Mouse (Mus musculus): ENCODE measurements around the gene Elavl3.

Elavl3 gene

DNA sequence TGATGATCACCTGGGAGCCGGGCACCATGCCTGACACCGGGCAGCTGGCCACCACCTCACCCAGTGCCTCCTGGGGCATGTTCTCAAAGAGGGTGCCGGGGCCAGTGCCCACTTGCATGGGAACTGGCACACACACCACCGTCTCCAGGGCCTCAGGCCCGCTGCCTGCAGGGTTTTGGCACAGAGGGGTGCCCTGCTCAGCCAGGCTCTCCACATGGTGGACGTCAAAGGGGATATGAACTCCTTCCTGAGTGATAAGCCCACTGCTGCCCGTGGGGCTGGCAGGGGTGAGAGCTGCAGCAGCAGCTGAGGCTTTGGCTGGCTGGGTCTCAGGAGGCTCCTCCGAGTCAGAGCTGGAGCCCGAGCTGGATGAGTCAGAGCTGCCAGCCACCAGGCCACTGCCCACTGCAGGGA lies 6.2 kb upstream of the Elavl3 start:
- no peak for DNase-seq (ENCODE audit: low read depth in 1 of 2, low spot score in 2 of 2)

DNA sequence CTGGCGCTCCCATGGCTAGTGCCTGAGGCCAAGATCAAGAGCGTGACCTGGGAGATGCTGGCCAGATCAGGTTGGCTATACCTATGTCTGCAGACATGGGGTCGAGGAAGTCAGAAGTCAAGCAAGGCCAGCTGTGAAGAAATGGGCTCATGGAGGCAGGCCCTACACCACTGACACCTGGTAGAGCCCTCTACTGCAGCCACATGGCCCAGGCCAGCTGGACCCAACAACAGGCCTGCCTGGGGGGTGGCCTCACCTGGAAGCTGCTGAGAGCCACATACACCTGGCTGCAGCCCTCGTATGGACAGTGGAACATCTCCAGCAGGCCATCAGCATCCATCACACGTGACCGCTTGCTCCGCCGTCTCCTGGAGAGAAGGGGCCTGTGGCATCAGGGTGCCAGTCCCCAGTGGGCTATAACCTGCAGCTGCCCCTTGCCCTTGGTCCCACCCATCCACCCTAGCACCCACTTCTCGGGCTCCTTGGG lies 5.3 kb upstream of the Elavl3 start:
- DNase-seq (ENCODE audit: low read depth in 1 of 2, low spot score in 2 of 2): no peak

DNA sequence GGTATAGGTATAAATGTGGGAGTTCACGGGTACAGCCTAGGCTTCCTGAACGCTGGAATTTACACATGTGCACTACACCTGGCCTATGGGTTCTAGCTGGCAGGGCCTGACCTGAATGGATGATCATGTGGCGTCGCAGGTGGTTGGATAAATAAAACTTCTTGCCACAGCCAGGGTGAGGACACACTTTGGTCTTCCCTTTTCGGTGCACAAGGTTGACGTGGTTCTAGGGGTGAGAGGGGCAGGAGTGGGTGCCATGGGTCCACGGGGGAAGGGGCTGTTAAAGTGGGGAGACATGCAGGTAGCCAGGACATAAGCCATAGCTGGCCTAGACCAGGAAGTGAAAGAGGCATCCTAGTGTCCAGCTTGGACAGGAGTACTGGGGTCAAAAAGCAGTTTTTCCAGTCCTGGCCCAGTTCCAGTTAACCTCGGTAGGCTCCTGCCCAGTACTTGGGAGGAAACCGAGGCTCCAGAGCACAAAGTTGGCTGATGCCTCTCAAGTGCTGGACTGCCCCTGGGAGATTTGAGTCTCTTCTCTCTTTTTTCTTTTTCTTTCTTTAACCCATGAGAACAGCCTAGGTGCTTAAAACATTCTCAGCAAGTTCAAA lies 4.6 kb upstream of the Elavl3 start:
- no peak for DNase-seq (ENCODE audit: low read depth in 1 of 2, low spot score in 2 of 2)

DNA sequence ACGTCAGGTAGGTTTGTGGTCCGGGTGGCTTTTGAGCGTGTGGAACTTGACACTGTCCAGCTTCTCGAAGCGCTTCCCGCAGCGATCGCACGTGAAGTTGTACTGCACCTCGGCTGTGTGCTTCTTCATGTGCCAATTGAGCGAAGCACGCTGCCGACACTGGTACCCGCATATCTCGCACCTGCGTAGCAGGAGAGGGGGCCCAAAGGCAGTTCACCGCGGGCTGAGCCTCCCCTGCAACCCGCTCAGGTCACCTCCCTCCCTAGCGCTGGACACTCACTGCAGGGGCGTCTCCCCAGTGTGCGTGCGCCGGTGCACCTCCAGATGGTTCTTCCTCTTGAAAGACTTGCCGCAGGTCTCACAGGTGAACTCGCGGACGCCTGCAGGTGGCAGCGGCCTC lies 3.9 kb upstream of the Elavl3 start:
- DNase-seq (ENCODE audit: low read depth in 1 of 2, low spot score in 2 of 2): no peak

DNA sequence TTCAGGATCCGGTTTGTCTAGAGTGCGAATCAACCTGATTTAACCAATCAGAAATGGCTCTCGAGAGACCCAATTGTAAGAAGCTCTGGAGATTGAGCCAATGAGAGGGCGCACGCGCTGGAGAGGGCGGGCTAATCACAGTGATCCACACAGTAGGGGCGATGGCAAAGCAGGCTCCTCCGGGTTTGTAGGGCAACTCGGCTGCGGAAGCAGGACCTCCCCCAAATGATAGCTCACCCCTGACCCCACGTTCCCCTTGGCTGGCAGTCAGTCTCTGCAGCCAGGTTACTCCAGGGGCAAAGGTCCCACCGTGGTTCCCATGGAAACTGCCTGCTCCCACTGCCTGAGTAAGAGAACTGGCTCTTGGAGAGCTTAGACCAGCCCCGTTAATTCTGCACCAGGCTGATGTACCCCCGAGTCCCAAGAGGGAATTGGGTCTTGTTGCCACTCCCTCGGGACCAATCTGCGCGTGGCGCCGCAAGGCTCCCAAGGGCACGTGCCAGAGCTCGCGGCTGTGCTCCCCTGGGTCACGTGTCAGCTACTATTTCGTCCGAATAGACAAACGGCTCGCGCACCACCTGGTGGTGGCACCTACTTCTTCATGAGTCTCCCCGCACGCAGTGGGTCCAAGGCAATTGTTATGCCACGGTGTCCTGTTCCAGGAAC lies 2.7 kb upstream of the Elavl3 start:
- peak in 1 of 2 experiments; percentile 18 for DNase-seq (ENCODE audit: low read depth in 1 of 2, low spot score in 2 of 2)

DNA sequence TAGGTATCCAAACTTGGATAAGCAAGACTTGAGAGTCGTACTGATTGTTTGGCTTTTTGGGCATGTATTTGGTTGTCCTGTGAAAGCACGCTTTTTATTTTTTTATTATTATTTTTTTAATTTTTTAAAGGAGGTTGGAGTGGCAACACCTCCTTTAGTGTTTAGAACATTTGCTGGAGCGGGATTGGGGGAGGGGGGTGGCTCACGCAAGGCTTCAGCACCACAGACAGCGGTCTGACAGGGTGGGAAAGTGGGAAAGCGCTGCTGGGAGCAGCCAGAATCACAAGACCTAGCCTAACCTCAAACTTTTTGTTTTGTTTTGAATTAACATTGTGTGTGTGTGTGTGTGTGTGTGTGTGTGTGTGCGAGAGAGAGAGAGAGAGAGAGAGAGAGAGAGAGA lies 1.8 kb upstream of the Elavl3 start:
- DNase-seq (ENCODE audit: low read depth in 1 of 2, low spot score in 2 of 2): no peak

DNA sequence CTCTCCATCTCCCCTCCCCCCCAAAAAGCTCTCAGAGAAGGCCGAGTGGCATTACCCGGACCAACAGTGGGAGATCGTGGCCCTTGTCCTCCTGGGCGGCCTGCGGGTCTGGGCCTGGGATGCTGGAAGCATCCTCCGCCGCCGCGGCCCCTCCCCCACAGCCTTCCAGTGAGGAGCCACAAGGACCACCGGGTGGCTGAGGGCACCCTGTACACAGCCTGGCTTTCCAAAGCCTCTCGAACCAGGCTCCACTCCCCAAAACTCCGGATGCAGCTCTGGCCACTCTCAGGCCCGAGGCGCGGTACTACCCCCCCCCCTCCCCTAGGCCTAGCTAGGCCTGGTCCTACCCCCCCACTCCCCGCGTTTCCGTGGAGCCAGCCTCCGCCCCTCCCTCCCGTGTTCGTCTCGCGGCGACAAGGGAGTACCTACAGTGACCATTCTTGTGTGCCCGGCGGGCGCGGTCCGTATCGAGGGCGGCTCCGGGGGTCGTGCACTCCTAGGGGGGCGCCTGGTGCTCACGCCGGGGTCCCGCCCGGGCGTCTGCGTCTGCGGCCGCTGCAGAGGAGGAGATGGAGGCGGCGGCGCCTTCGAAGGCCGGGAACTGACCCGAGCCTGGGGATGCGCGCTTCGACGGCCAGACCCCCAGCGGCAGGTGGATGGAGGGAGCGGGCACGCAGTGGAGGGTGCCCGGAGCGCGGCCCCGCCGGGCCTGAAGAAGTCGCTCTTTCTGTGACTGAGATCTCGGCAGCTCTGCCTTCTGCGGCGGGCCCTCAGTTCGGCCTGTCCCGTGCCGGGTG lies 464 bp downstream of the Elavl3 start:
- DNase-seq (ENCODE audit: low read depth in 1 of 2, low spot score in 2 of 2): no peak

DNA sequence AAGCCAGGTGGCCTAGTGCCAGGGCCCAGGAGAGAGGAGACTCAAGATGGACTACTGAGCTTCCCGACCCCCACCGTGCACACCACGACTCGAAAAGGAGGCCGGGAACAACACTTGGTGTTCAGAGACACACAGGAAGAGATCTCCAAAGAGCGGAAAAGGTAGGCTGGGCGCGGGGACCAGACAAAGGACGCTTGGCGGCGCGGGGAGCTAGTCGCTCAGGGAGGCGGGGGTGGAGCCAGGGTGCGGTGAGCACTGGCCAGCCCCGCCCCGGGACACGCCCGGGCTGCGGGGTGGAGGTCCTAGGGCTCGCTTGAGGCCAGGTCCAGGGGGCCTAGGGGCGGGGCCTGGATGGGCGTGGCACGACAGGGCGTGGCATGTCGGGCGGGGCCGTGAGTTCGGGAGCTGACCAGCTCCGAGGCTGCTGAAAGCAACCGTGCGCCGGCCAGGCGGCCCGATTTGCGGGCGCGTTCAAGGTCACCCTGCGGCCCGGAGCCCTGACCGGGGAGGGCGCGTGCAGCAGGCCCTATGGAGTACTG lies 1.4 kb downstream of the Elavl3 start:
- DNase-seq (ENCODE audit: low read depth in 1 of 2, low spot score in 2 of 2): no peak

DNA sequence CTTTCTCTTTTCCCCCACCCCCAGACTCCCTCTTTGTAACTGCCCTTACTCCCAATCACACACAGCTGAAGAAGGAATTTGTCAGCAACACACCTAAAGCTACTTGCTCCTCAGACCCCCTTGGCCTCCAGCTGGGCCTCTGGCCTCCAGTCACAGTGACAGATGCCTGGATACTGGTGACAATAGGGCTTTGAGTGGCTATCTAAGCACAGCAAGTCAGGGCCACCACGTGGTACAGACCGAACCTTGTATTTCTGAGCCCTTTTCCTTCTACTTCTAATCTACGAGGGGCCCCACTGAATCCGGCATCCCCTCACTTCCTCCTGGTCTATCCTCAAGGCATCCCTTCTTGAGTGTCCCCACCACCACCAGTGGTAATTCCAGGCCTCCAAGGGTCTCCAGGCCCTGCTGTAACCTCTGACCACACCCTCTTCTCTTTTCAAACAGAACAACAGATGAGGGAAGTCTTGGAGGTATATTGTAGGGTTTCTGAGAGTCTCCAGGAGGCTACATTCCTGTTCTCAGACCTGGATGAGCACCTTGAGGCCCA lies 2.0 kb downstream of the Elavl3 start:
- no peak for DNase-seq (ENCODE audit: low read depth in 1 of 2, low spot score in 2 of 2)

DNA sequence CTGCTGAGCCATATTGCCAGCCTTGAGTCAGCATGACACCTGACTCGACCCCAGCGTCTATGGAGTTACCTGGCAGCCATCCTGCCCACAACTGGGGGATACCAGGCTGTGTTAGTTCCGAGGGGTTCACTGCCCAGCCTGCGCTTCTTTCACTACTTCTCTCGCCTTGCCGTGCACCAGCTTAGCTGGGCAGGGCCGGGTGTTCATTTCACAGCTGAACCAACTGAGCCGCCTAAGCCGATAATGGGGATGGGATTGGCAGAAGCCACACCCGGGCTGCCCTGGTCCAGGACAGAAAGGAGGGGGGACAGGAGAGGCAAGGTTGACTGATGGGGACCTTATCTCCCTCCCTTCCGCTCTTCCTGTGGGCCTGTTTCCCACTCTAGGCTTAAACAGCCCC lies 2.5 kb downstream of the Elavl3 start:
- DNase-seq (ENCODE audit: low read depth in 1 of 2, low spot score in 2 of 2): no peak

DNA sequence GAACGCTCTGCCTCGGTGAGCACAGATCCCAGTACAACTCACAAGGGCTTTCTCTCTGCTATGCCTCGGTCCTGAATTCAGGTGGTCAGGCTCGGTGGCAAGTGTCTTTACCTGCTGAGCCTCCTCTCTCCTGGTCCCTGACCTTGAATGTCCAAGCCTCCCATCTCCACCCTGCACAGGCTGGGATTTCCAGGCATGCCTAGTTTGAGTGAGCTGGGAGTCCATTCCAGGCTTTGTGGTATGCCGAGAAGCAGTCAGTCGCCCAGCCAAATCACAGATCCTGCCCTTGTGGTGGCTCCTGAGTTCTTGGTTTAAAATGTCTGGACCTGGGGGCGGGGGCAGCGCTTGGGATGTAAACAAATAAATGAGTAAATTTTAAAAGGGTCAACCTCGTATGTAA lies 4.5 kb downstream of the Elavl3 start:
- no peak for DNase-seq (ENCODE audit: low read depth in 1 of 2, low spot score in 2 of 2)

DNA sequence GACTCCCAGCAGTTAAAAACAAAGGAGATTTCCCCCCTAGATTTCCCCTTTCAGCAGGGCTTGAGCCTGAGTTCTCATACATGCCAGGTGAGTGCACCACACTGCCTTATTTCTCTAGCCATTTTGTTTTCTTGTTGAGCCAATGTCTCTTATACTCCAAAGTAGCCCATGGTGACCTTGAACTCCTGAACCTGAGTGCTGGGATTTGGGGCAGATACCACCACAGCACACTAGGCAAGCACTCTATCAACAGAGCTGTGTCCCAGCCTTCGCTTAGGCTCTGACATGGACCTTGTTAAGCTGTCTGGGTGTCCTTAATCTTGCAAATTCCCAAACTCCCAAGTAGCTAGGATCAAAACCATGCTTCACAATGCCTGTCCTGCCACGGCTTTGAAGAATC lies 10.0 kb downstream of the Elavl3 start:
- no peak for DNase-seq (ENCODE audit: low read depth in 1 of 2, low spot score in 2 of 2)

DNA sequence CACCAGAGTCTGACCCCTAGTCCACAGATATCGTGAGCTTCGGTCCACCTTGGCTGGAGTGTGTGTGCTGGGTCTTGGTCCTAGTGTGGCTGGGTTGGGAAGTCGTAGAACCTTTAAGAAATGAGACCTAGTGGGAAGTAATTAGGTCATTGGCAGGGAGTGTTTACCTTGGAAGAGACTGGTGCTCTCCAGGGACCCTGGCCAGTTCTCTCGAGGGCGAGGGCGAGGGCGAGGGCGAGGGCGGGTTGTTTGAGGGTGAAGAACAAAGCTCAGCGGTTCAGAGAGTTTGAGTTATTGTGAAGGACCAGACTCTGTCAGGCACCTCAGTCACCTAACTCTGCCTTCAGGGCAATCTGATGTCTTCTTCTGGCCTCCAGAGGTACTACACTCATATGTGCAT lies 14.0 kb downstream of the Elavl3 start:
- no peak for DNase-seq (ENCODE audit: low read depth in 1 of 2, low spot score in 2 of 2)

DNA sequence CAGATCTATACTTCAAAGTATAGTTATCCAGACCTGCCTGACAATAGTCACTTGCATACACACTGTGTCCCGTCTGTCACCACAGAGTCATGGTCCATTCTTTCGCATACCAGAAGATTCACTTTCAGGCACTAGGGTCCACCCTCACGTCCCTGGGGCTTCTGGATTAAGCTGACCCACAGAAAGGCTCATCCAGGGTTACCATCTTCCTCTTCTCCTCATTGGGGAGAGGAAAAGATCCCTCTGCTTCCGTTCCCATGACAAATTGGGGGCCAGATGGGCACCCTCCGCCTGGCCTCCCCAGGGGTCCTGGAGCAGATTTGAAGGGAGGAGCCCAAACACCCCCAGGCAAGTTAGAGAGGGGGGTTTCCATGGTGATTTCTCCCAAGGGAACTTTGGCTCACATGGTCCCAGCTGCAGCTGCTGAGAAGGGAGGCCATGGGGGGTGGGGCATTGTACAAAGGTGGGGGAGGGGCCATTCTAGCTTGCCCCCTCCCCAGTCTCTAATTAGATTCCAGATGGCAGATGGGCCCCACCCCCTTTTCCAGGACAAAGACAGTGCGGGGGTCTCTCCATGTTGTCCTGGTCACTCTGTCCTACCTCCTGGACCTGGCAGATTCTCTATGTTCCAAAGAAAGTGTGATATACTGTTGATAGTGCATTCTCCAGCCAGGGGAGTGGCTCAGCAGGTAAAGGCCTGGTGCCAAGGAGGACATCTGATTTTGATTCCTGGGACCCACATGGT lies 16.4 kb downstream of the Elavl3 start:
- DNase-seq (ENCODE audit: low read depth in 1 of 2, low spot score in 2 of 2): no peak

DNA sequence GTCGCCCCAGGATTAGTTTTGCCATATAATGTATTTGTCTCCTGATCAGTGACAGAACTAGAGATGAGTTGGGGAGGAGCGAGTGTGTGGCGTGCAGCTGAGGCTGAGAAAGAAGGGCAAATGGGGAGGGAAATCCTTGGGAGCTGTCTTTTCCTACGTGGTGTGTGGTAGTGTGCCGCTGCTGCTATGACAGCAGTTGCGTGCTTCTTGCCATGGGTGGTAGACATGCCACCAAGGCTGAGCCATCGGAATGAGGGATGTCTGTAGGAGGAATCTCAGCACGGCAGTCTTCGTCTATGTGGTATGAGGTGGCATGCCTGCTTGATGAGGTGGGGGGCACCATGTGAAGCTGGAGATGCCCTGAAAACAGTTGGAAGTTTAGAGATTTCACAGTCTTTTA lies 21.4 kb downstream of the Elavl3 start:
- DNase-seq (ENCODE audit: low read depth in 1 of 2, low spot score in 2 of 2): no peak

DNA sequence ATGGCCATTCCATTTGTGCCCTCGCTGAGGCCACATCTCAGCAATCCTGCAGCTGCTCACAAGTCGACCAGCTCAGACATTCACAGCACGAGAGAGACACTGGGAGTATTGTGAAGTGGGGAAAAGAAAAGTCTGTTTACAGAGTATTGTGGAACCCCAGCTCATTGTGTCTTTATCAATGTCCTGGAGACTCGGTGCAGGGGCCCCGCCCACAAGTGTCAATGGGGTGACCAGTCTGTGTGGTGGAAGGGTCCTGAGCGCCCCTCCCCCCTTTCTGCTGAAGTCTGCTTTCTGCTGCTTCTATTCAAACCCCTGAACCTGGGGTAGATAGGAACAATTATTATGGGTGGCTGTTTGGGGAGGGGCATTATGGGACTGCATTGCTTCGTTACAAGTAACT lies 23.4 kb downstream of the Elavl3 start:
- DNase-seq (ENCODE audit: low read depth in 1 of 2, low spot score in 2 of 2): no peak

DNA sequence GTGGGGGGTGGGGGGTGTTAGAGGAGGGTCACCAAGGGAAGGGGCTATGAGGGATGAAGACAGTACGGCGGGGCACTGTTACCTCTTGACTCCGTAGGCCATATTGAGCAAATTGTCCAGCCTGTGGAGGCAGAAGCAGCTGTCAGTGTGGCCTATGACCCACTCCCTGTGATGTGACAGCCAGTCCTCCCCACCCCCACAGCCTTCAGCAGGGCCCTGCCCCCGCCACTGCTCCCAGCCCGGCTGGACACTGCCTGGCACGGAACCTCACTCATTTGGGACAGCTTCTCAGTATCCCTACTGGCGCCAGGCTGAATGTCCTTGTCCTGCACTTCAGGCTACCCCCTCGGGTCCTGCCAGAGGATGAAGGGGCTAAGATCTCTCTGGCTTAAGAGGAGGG lies 27.2 kb downstream of the Elavl3 start:
- no peak for DNase-seq (ENCODE audit: low read depth in 1 of 2, low spot score in 2 of 2)

DNA sequence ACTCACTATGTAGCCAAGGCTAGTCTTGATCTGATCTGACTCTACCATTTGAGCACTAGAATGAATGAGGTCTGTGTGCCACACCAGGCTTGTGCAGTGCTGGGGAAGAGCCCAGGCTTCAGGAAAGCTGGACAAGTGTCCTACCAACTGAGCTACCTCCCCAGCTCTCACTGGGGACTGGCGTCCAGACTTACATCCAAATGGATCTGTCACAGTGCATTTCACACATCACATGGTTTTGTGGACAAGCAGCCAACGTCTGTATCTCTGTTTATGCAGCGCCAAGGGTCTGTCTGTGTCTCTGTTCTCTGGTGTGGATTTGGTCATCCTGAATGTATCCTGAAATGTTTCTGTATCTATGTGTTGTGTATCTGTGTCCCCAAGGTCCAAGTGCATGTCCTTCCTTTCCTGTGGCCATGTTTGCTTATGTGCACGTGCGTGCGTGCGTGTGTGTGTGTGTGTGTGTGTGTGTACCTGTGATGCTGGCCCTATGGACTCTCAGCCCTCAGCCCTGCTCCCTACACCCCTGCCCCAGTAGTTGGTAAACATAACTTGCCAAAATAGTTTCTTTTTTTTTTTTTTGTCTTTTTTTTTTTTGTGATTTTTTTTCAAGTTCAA lies 34.5 kb downstream of the Elavl3 start:
- DNase-seq (ENCODE audit: low read depth in 1 of 2, low spot score in 2 of 2): no peak

DNA sequence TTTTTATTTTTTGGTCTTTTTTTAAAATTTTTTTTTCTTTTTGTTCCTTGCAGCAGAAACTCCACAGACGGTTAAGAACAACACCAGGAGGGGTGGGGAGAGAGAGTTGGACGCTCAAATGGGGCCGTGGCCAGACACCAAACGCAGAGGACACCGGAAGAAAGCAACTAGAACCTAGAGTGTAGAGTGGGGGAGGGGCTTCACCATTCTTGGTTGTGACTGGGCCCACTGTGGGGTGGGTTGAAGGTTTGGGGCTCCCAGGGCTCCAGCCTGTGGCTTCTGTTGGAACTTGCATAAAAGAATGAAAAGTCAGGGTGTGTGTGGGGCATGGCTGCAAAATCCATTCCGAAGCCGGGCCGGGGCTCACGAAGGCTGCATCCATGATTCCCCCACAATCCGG lies 35.6 kb downstream of the Elavl3 start:
- DNase-seq (ENCODE audit: low read depth in 1 of 2, low spot score in 2 of 2): no peak

DNA sequence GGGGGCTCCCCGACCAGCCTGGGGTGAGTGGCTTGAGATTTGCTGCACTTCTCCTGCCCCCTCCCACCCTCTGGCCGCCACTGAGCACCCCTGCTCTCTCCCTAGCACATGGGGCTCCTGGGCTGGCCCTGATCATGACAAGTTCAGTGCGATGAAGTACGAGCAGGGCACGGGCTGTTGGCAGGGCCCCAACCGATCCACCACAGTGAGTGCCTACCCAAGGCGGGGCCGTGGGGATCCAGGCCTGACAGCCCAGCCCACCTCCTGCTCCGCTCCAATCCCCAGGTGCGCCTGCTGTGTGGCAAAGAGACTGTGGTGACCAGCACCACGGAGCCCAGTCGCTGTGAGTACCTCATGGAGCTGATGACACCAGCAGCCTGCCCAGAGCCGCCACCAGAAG lies 39.1 kb downstream of the Elavl3 start:
- no peak for DNase-seq (ENCODE audit: low read depth in 1 of 2, low spot score in 2 of 2)

DNA sequence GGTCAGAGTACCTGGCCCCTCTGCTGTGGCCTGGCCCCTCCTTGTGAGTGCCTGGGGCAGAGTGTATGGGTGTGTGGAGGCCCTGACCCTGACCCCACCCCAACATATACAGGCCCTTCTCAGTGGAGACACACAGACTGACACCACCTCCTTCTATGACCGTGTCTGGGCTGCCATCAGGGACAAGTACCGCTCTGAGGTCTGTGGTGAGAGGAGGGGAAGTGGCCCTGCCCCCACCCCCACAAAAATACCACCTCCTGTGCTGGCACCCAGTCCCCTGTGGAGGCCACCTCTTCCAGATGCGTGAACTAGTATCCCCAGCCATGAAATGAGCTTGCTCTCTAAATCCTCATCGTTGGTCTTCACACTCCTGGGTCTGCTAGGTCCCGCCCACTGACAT lies 40.8 kb downstream of the Elavl3 start:
- DNase-seq (ENCODE audit: low read depth in 1 of 2, low spot score in 2 of 2): no peak

Data from monocyte, adult 2 months (primary cell).